Mouse (Mus musculus) forebrain, embryonic 15.5 days (tissue): Measurements from ENCODE around the gene Retreg3. TPM values are rescaled to one million over a fixed set of nuclear protein-coding genes. Genes with fewer than 3 reads are reported as not detected.
A peak's percentile ranks its signal among the peaks of the same experiment; 100 is the strongest.

ENCODE experiments used
- ATAC-seq: fragments of 200-750 bp; cut with Nextera tagmentation; replicated peaks from 2 replicates; pipeline ENCODE4 v1.8.0; 2017; ENCODE audit warnings: mild to moderate bottlenecking, moderate TSS enrichment, moderate library complexity
- H3K27ac ChIP-seq: fragments of 300-500 bp; sonication (generic); replicated peaks from 2 replicates; pipeline ENCODE4 v1.5.1; 2015; ENCODE audit warnings: mild to moderate bottlenecking, inconsistent platforms
- H3K27me3 ChIP-seq: fragments of 300-500 bp; sonication (generic); 2 replicates; pipeline ENCODE4 v1.6.1; 2015; ENCODE audit warnings: inconsistent platforms
- H3K36me3 ChIP-seq: fragments of 300-500 bp; sonication (generic); 2 replicates; pipeline ENCODE4 v1.6.1; 2015; ENCODE audit warnings: mild to moderate bottlenecking, inconsistent platforms
- H3K4me1 ChIP-seq: fragments of 300-500 bp; sonication (generic); 2 replicates; pipeline ENCODE4 v1.6.1; 2015; ENCODE audit warnings: inconsistent platforms
- H3K4me2 ChIP-seq: fragments of 300-500 bp; sonication (generic); replicated peaks from 2 replicates; pipeline ENCODE4 v1.6.1; 2015; ENCODE audit warnings: mild to moderate bottlenecking, inconsistent platforms
- H3K4me3 ChIP-seq: fragments of 300-500 bp; sonication (generic); 2 replicates; pipeline ENCODE4 v1.5.1; 2015; ENCODE audit warnings: mild to moderate bottlenecking, inconsistent platforms
- H3K9ac ChIP-seq: fragments of 300-500 bp; sonication (generic); replicated peaks from 2 replicates; pipeline ENCODE4 v1.6.1; 2015; ENCODE audit warnings: mild to moderate bottlenecking, inconsistent platforms
- H3K9me3 ChIP-seq: fragments of 300-500 bp; sonication (generic); 2 replicates; pipeline ENCODE4 v1.6.1; 2016; ENCODE audit warnings: inconsistent platforms
- WGBS: fragments of 180-500 bp; shearing (Covaris S2); methylation state at CpG from one replicate; pipeline ENCODE4 v1.1.7; 2015; ENCODE audit warnings: mixed read lengths; 5-methylcytosine and 5-hydroxymethylcytosine counted together
- polyA plus RNA-seq: library from polyadenylated mRNA; unstranded; fragments of >200 nt; fragmentation: Nextera tagmentation; extraction: Ambion mirVana; gene quantifications from 2 replicates; pipeline ENCODE4 v1.2.1, GENCODE M21; 2015

Gene Retreg3
- polyA plus RNA-seq, 1 experiment from 2014 or later, result 27.7 TPM

DNA sequence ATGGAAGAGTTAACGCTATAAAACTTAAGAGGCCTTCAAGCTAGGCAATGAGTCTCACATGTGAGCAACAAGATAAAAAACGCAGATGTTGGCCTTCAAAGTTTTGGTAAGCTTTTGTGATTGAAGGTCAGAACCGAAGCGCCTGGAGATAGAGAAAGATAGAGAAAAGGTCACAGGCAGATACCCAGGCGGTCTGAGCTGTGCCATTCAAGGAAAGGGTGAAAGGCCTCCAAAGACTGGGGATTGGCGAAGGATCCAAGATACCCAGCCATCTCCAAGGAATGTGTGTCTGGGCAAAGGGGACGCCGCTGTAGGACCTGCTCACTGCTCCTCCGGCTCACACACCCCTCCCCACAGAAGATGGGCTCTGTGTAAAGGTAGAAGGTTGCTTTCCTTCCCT, 54.7 kb downstream of the Retreg3 start:
- Histone ChIP-seq H3K36me3 (peaks cover 15% of the 10 kb centered on the region), H3K27me3 (no peaks in the 10 kb centered on the region), H3K9ac (no peak overlapping the region), H3K4me3 (no peak overlapping the region), H3K27ac (no peak overlapping the region), H3K4me2 (no peak overlapping the region), H3K9me3 (no peaks in the 10 kb centered on the region), H3K4me1 (peaks cover 26% of the 10 kb centered on the region)
- 92% methylated on average over 9 of the region's 9 CpGs for WGBS
- ATAC-seq, result no peak

GRCm38 (mm10) chr11:101064462-101064861, 55.2 kb downstream of the Retreg3 start:
- Histone ChIP-seq H3K27me3 (no peaks in the 10 kb centered on the region), H3K27ac (no peak overlapping the region; the same call in 1 of the 2 replicates), H3K36me3 (peaks cover 18% of the 10 kb centered on the region), H3K4me2 (no peak overlapping the region), H3K4me3 (no peak overlapping the region), H3K9ac (peak overlapping the region; percentile 3; the same call in 1 of the 2 replicates), H3K9me3 (no peaks in the 10 kb centered on the region), H3K4me1 (peaks cover 25% of the 10 kb centered on the region)
- 79% methylated on average over 4 of the region's 4 CpGs for WGBS
- no peak for ATAC-seq

- Histone ChIP-seq H3K27me3 (no peaks in the 10 kb centered on the region), H3K4me1 (peaks cover 20% of the 10 kb centered on the region), H3K36me3 (peaks cover 23% of the 10 kb centered on the region), H3K9ac (peak overlapping the region; percentile 3; the same call in 1 of the 2 replicates), H3K4me3 (no peak overlapping the region), H3K4me2 (no peak overlapping the region), H3K27ac (peak overlapping the region; percentile 59), H3K9me3 (no peaks in the 10 kb centered on the region)
- 64% methylated on average over 12 of the region's 12 CpGs for WGBS
- ATAC-seq, result no peak
These were observed 55.9 kb downstream of the Retreg3 start for GRCm38 (mm10) chr11:101063676-101064327.

DNA sequence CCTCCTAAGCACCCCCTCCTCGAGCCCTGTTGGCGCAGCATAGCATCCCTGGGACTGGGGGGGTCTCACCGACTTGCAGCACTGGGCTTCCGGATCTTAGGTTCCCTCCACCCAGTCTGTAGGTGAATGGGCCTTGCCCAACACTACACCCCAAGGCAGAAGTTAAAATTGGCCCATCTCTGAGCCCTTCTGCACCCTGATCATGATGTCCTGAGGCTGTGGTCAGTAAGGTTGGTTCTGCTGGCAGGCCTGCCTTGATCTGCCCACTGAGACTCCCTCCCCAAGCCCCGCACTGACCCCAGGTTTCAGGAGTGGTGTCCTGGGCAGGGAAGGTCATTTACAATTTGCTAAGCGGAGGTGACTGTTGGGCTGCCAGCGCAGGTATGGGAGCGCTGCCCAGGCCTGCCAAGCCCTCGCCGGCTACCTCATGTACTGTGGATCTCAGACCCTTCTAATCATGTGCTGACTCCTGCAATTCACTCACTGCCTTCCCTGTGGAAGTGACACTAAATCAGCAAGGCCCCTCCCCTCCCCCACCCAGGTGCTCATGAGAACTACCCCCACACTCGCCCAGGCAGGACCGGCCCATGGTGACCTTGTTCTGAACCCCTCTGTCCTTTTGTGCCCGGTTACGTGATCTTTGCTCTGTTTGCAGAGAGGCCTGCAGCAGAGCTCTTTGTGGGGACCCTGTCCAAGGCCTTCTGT, 56.6 kb downstream of the Retreg3 start:
- no peak overlapping the region for H3K4me2 ChIP-seq
- H3K4me3 ChIP-seq, result no peak overlapping the region
- 85% methylated on average over 14 of the region's 14 CpGs for WGBS
- no peak overlapping the region for H3K9ac ChIP-seq
- H3K36me3 ChIP-seq, result peaks cover 29% of the 10 kb centered on the region
- no peak for ATAC-seq
- peak overlapping the region; percentile 59; the same call in 1 of the 2 replicates for H3K27ac ChIP-seq
- peaks cover 20% of the 10 kb centered on the region for H3K4me1 ChIP-seq
- no peaks in the 10 kb centered on the region for H3K9me3 ChIP-seq
- no peaks in the 10 kb centered on the region for H3K27me3 ChIP-seq

DNA sequence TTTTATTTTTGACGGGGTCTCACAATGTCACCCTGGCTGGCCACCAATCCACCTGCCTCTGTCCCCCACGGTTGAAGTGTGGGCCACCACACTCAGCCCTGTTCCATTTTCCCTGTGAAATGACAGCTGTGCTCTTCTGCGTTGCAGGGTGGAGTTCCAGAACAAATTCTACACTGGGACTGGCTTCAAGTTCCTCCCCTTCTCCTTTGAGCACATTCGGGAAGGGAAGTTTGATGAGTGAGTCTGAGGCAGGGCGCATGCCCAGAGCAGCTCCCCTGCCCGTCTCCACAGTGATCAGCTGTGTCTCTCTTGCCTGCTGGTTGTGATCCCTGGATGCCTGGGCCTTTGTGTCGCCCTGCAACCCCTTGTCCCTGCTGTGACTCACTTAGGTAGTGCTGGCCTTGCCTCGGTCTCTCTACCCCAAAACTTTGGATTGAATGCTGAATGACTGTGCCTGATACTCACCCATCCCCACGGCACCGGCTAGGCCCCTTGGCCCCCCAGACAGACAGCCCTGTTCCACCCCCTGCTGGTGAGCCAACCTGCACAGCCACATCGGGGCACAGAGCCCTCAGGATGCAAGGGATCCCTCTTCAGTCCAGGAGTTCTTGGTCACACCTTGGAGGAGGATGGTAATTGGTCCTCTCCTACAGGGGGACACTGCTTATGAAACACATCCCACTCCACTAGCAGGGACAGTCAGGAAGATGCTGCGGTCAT, 57.4 kb downstream of the Retreg3 start:
- H3K9me3 ChIP-seq, result no peaks in the 10 kb centered on the region
- H3K4me2 ChIP-seq, result no peak overlapping the region
- H3K27me3 ChIP-seq, result no peaks in the 10 kb centered on the region
- no peak for ATAC-seq
- H3K36me3 ChIP-seq, result peaks cover 30% of the 10 kb centered on the region
- 75% methylated on average over 12 of the region's 12 CpGs for WGBS
- no peak overlapping the region for H3K9ac ChIP-seq
- H3K27ac ChIP-seq, result no peak overlapping the region
- peaks cover 18% of the 10 kb centered on the region for H3K4me1 ChIP-seq
- H3K4me3 ChIP-seq, result no peak overlapping the region

DNA sequence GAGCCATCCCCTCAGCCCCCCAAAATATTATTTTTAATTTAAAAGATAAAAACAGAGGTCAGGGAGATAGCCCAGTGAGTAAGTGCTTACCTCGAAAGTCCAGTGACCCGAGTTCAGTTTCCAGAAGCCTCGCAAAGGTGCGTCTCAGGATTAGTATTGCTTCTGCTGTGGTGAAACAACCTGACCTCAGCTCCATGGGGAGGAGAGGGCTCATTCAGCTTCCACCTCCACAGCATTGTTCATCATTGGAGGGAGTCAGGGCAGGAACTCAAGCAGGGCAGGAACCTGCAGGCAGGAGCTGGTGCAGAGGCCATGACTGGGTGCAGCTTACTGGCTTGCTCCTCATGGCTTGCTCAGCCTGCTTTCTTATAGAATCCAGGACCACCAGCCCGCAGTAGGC, 58.6 kb downstream of the Retreg3 start:
- no peak overlapping the region for H3K4me2 ChIP-seq
- H3K9me3 ChIP-seq, result no peaks in the 10 kb centered on the region
- ATAC-seq, result no peak
- H3K9ac ChIP-seq, result no peak overlapping the region
- no peak overlapping the region for H3K4me3 ChIP-seq
- peaks cover 10% of the 10 kb centered on the region for H3K4me1 ChIP-seq
- no peaks in the 10 kb centered on the region for H3K27me3 ChIP-seq
- peaks cover 41% of the 10 kb centered on the region for H3K36me3 ChIP-seq
- no peak overlapping the region for H3K27ac ChIP-seq
- WGBS, result 90% methylated on average over 5 of the region's 5 CpGs

GRCm38 (mm10) chr11:101060126-101060525, 59.6 kb downstream of the Retreg3 start:
- H3K27me3 ChIP-seq, result no peaks in the 10 kb centered on the region
- 84% methylated on average over 8 of the region's 8 CpGs for WGBS
- no peaks in the 10 kb centered on the region for H3K9me3 ChIP-seq
- ATAC-seq, result no peak
- peaks cover 10% of the 10 kb centered on the region for H3K4me1 ChIP-seq
- H3K27ac ChIP-seq, result peak overlapping the region; percentile 18; the same call in 1 of the 2 replicates
- H3K4me3 ChIP-seq, result no peak overlapping the region
- no peak overlapping the region for H3K9ac ChIP-seq
- no peak overlapping the region for H3K4me2 ChIP-seq
- H3K36me3 ChIP-seq, result peaks cover 50% of the 10 kb centered on the region

- no peaks in the 10 kb centered on the region for H3K27me3 ChIP-seq
- H3K4me1 ChIP-seq, result peaks cover 10% of the 10 kb centered on the region
- no peak overlapping the region for H3K4me2 ChIP-seq
- peaks cover 55% of the 10 kb centered on the region for H3K36me3 ChIP-seq
- no peaks in the 10 kb centered on the region for H3K9me3 ChIP-seq
- no peak overlapping the region for H3K4me3 ChIP-seq
- WGBS, result 73% methylated on average over 10 of the region's 10 CpGs
- H3K27ac ChIP-seq, result no peak overlapping the region
- ATAC-seq, result no peak
- no peak overlapping the region for H3K9ac ChIP-seq
These were observed 60.2 kb downstream of the Retreg3 start for GRCm38 (mm10) chr11:101059473-101059872.

DNA sequence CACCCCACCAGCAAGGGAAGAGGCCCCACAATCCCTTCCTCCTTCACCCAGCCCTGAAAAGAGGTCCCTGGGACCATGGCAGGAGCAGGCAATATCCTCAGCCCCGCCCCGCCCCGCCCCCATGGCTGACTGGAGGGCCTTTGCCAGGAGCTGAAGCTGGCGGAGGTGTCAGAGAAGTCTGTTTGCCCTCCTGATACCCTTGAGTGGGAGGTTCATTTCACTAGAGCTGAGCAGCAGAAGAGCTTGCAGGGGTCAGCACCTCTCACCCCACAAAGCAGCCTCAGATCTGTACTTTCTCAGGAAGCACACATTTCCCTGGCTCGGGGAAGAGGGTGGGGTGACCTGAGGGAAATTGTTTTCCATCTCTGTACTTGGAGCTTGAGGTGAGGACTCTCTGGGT, 61.0 kb downstream of the Retreg3 start:
- H3K4me2 ChIP-seq, result no peak overlapping the region
- no peak overlapping the region for H3K27ac ChIP-seq
- H3K4me3 ChIP-seq, result no peak overlapping the region
- no peaks in the 10 kb centered on the region for H3K27me3 ChIP-seq
- 85% methylated on average over 5 of the region's 5 CpGs for WGBS
- H3K4me1 ChIP-seq, result peaks cover 6% of the 10 kb centered on the region
- peaks cover 56% of the 10 kb centered on the region for H3K36me3 ChIP-seq
- no peak overlapping the region for H3K9ac ChIP-seq
- no peaks in the 10 kb centered on the region for H3K9me3 ChIP-seq
- no peak for ATAC-seq

GRCm38 (mm10) chr11:101057860-101058259, 61.8 kb downstream of the Retreg3 start:
- H3K27me3 ChIP-seq, result no peaks in the 10 kb centered on the region
- H3K36me3 ChIP-seq, result peaks cover 57% of the 10 kb centered on the region
- no peak; the same call in 1 of the 2 replicates for ATAC-seq
- H3K4me2 ChIP-seq, result no peak overlapping the region
- H3K27ac ChIP-seq, result no peak overlapping the region
- no peaks in the 10 kb centered on the region for H3K9me3 ChIP-seq
- H3K4me1 ChIP-seq, result no peaks in the 10 kb centered on the region
- no peak overlapping the region for H3K9ac ChIP-seq
- no peak overlapping the region for H3K4me3 ChIP-seq
- 28% methylated on average over 5 of the region's 5 CpGs for WGBS

DNA sequence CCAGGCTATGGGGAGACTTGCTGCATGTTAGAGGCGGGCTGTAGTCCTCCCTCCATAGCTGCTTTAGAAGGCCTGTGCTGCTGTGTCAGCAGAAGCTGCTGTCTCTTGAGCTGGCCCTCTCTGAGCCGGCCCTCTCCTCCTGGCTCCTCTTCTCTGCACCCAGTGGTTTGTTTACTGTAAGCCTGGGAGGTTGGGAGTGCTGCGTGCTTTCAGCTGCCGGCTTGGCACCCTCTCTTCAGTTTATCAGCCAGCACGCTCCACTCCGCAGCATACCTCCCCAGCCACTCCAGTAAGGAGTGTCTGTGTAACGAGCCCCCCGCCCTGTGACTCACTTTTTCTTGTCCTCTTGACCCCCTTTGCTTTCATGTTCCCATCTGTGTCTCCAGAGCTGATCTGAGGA, 62.8 kb downstream of the Retreg3 start:
- no peak overlapping the region for H3K4me3 ChIP-seq
- WGBS, result 56% methylated on average over 8 of the region's 8 CpGs
- H3K36me3 ChIP-seq, result peaks cover 60% of the 10 kb centered on the region

DNA sequence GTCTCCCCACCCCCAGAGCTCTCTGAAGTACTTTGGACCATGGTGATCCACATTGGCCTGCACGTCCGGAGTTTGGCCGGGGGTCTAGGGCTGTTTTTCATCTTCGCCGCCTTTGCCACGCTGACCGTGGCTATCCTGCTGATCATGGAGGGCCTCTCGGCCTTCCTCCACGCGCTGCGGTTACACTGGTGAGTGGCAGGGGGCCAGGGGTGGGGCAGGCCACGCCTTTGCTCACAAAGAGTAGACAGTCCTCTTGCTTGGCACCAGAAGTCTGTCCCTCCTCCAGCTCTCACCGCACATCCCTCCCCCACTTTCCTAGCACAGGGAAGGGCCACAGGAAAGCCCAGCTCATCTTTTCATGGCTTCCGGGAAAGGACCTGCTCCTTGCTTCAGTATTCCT, 64.3 kb downstream of the Retreg3 start:
- Histone ChIP-seq H3K9me3 (no peaks in the 10 kb centered on the region), H3K9ac (no peak overlapping the region), H3K27ac (no peak overlapping the region), H3K4me3 (no peak overlapping the region), H3K4me1 (no peaks in the 10 kb centered on the region), H3K36me3 (peaks cover 66% of the 10 kb centered on the region), H3K4me2 (no peak overlapping the region), H3K27me3 (no peaks in the 10 kb centered on the region)
- 85% methylated on average over 14 of the region's 14 CpGs for WGBS
- ATAC-seq, result no peak

More for the DNA sequence above, 62.8 kb downstream of the Retreg3 start:
- no peaks in the 10 kb centered on the region for H3K27me3 ChIP-seq
- H3K9ac ChIP-seq, result no peak overlapping the region
- H3K4me1 ChIP-seq, result no peaks in the 10 kb centered on the region
- H3K9me3 ChIP-seq, result no peaks in the 10 kb centered on the region
- ATAC-seq, result no peak
- H3K27ac ChIP-seq, result no peak overlapping the region
- no peak overlapping the region for H3K4me2 ChIP-seq
